Comparison of ENCODE assay signal across 14 mouse cellular contexts in genomic region chr17:84749297-84749696, GRCm38 (mm10). TPM values are rescaled to one million over a fixed set of nuclear protein-coding genes. Genes with fewer than 3 reads are reported as not detected.
DNase-seq lines count a peak whose midpoint lies in the region; ATAC-seq lines count a peak whose summit lies in the region.
"Had no signal": no experiment of that assay in that cellular context is flagged by ENCODE, and none has a peak within 500 bp of the region (broad histone marks: within the 10 kb centered on the region; RNA-seq: fewer than 3 reads in every experiment).

No protein-coding gene starts in this region.

- H3K27ac ChIP-seq in hindbrain, embryonic 14.5 days: peak overlapping the region; percentile 56
- no peak overlapping the region for H3K27ac ChIP-seq in neural tube, embryonic 12.5 days
- H3K27ac ChIP-seq: intestine, embryonic 15.5 days; limb, embryonic 13.5 days had no signal

- ATAC-seq in frontal cortex, adult (ENCODE audit: low TSS enrichment): peak; percentile 36
- peak; percentile 72 for ATAC-seq in hindbrain, embryonic 14.5 days (ENCODE audit: low FRiP score)
- peak; percentile 68 for ATAC-seq in neural tube, embryonic 12.5 days (ENCODE audit: low FRiP score, low read depth)
- no peak for ATAC-seq in CD4-positive, CD25-positive, alpha-beta regulatory T cell, adult 4 months
- ATAC-seq: intestine, embryonic 15.5 days had no signal

- peaks cover 39% of the 10 kb centered on the region for H3K4me1 ChIP-seq in hindbrain, embryonic 14.5 days (replicated peaks; ENCODE audit: control insufficient read depth, insufficient read depth, low read length)
- H3K4me1 ChIP-seq in neural tube, embryonic 12.5 days: peaks cover 29% of the 10 kb centered on the region
- H3K4me1 ChIP-seq: intestine, embryonic 15.5 days; limb, embryonic 13.5 days; megakaryocyte, embryonic 14.5 days had no signal

- H3K9ac ChIP-seq in hindbrain, embryonic 14.5 days: no peak overlapping the region
- no peak overlapping the region for H3K9ac ChIP-seq in neural tube, embryonic 12.5 days
- H3K9ac ChIP-seq: intestine, embryonic 15.5 days; limb, embryonic 13.5 days; lung, embryonic 14.5 days had no signal

- H3K36me3 ChIP-seq in hindbrain, embryonic 14.5 days (replicated peaks; ENCODE audit: control insufficient read depth, insufficient read depth): peaks cover 10% of the 10 kb centered on the region; the same call in 1 of the 2 replicates
- H3K36me3 ChIP-seq in neural tube, embryonic 12.5 days: peaks cover 2% of the 10 kb centered on the region; the same call in 1 of the 2 replicates

- H3K4me3 ChIP-seq in hindbrain, embryonic 14.5 days (replicated peaks; ENCODE audit: low read length): no peak overlapping the region
- H3K4me3 ChIP-seq in neural tube, embryonic 12.5 days: no peak overlapping the region
- H3K4me3 ChIP-seq: erythroblast, embryonic 14.5 days; intestine, embryonic 15.5 days; limb, embryonic 13.5 days; megakaryocyte, embryonic 14.5 days had no signal

- no peak for DNase-seq in frontal cortex, postnatal 10 days (ENCODE audit: low spot score in 2 of 2)
- DNase-seq in brain, adult 2 months (ENCODE audit: low read depth, low spot score): peak; percentile 80
- DNase-seq in hindbrain, embryonic 14.5 days (ENCODE audit: low spot score): peak; percentile 70
- no peak for DNase-seq in cerebellum, adult 9-11 months
- DNase-seq in c-Kit-positive CD71-positive TER-119-positive erythroid progenitor cells, embryonic 14.5 days (ENCODE audit: low spot score): no peak
- DNase-seq: gastrocnemius, postnatal 25 days; lung, embryonic 14.5 days had no signal

- H3K4me2 ChIP-seq in hindbrain, embryonic 14.5 days (replicated peaks): no peak overlapping the region
- H3K4me2 ChIP-seq in neural tube, embryonic 12.5 days (replicated peaks): no peak overlapping the region
- H3K4me2 ChIP-seq: intestine, embryonic 15.5 days; limb, embryonic 13.5 days; lung, embryonic 14.5 days had no signal

- H3K27me3 ChIP-seq in hindbrain, embryonic 14.5 days (ENCODE audit: control insufficient read depth, insufficient read depth, low read length): no peaks in the 10 kb centered on the region
- no peaks in the 10 kb centered on the region for H3K27me3 ChIP-seq in neural tube, embryonic 12.5 days (replicated peaks)
- H3K27me3 ChIP-seq: intestine, embryonic 15.5 days; limb, embryonic 13.5 days; megakaryocyte, embryonic 14.5 days had no signal

- H3K9me3 ChIP-seq in hindbrain, embryonic 14.5 days (ENCODE audit: control insufficient read depth, low read length): no peaks in the 10 kb centered on the region
- H3K9me3 ChIP-seq in neural tube, embryonic 12.5 days: no peaks in the 10 kb centered on the region
- H3K9me3 ChIP-seq: intestine, embryonic 15.5 days; limb, embryonic 13.5 days; megakaryocyte, embryonic 14.5 days had no signal

- 34% methylated on average over 8 of the region's 8 CpGs for WGBS in hindbrain, embryonic 14.5 days
- WGBS in neural tube, embryonic 12.5 days: 39% methylated on average over 8 of the region's 8 CpGs

RNA-seq across cellular contexts. Expression of gene Lrpprc, which starts 41.3 kb away (rescaled TPM):
- polyA plus RNA-seq in hindbrain, embryonic 14.5 days (2014; fragmentation: Nextera tagmentation; extraction: Ambion mirVana): 50.7 and 51.1 TPM in 2 replicates
- 49.0 and 52.9 TPM in 2 replicates for polyA plus RNA-seq in neural tube, embryonic 12.5 days (2016; fragmentation: Nextera tagmentation; extraction: Ambion mirVana)
- polyA plus RNA-seq in CD4-positive, CD25-positive, alpha-beta regulatory T cell, adult 4 months (2017; shearing (Covaris generic)): 10 to 100 TPM in 1 of 2 experiments, 1 to 10 TPM in 1; 9.9 to 11.8 TPM

Comparison
In these comparisons a context has a peak if more than half of its experiments do, and no peak if none do; other contexts are left out.
1. DNase-seq: peak in brain, adult 2 months (single experiment) and hindbrain, embryonic 14.5 days (single experiment); none in frontal cortex, postnatal 10 days (0 of 2), cerebellum, adult 9-11 months (single experiment) and c-Kit-positive CD71-positive TER-119-positive erythroid progenitor cells, embryonic 14.5 days (single experiment).